Mouse (Mus musculus): ENCODE measurements around the gene Smyd3.
"Not testable (repeated sequence)": the region's sequence is repeated elsewhere in the genome, so short reads cannot be mapped to it uniquely, and the experiment has no call there.

Smyd3 gene

GRCm38 (mm10) chr1:179374987-179375386, 142.9 kb downstream of the Smyd3 start:
- DNase-seq (ENCODE audit: low spot score) = no peak

- no peak for DNase-seq (ENCODE audit: low spot score)
Observed at GRCm38 (mm10) chr1:179373911-179374310, 143.9 kb downstream of the Smyd3 start.

- no peak for DNase-seq (ENCODE audit: low spot score)
Observed at GRCm38 (mm10) chr1:179371191-179371590, 146.7 kb downstream of the Smyd3 start.

GRCm38 (mm10) chr1:179368426-179369010, 149.3 kb downstream of the Smyd3 start:
- DNase-seq (ENCODE audit: low spot score) = no peak

GRCm38 (mm10) chr1:179361481-179362466, 156.1 kb downstream of the Smyd3 start:
- DNase-seq (ENCODE audit: low spot score) = no peak

- DNase-seq (ENCODE audit: low spot score) = no peak
Observed at GRCm38 (mm10) chr1:179357111-179357510, 160.7 kb downstream of the Smyd3 start.

GRCm38 (mm10) chr1:179354250-179354649, 163.6 kb downstream of the Smyd3 start:
- no peak for DNase-seq (ENCODE audit: low spot score)

- no peak for DNase-seq (ENCODE audit: low spot score)
Observed at GRCm38 (mm10) chr1:179345318-179345925, 172.4 kb downstream of the Smyd3 start.

GRCm38 (mm10) chr1:179343426-179343825, 174.4 kb downstream of the Smyd3 start:
- no peak for DNase-seq (ENCODE audit: low spot score)

GRCm38 (mm10) chr1:179341589-179341988, 176.3 kb downstream of the Smyd3 start:
- DNase-seq (ENCODE audit: low spot score) = no peak

- no peak for DNase-seq (ENCODE audit: low spot score)
Observed at GRCm38 (mm10) chr1:179339066-179339465, 178.8 kb downstream of the Smyd3 start.

- DNase-seq (ENCODE audit: low spot score) = no peak
Observed at GRCm38 (mm10) chr1:179337529-179337928, 180.3 kb downstream of the Smyd3 start.

- no peak for DNase-seq (ENCODE audit: low spot score)
Observed at GRCm38 (mm10) chr1:179326965-179327308, 190.9 kb downstream of the Smyd3 start.

GRCm38 (mm10) chr1:179326262-179326964, 191.4 kb downstream of the Smyd3 start:
- DNase-seq (ENCODE audit: low spot score) = no peak

GRCm38 (mm10) chr1:179324271-179324670, 193.6 kb downstream of the Smyd3 start:
- DNase-seq (ENCODE audit: low spot score) = no peak

- DNase-seq (ENCODE audit: low spot score) = no peak
Observed at GRCm38 (mm10) chr1:179313618-179314017, 204.2 kb downstream of the Smyd3 start.

GRCm38 (mm10) chr1:179309487-179309886, 208.4 kb downstream of the Smyd3 start:
- DNase-seq (ENCODE audit: low spot score) = no peak

GRCm38 (mm10) chr1:179302446-179303230, 215.2 kb downstream of the Smyd3 start:
- DNase-seq (ENCODE audit: low spot score) = no peak

GRCm38 (mm10) chr1:179295626-179296025, 222.2 kb downstream of the Smyd3 start:
- no peak for DNase-seq (ENCODE audit: low spot score)

- DNase-seq (ENCODE audit: low spot score) = no peak
Observed at GRCm38 (mm10) chr1:179293772-179294353, 224.0 kb downstream of the Smyd3 start.

GRCm38 (mm10) chr1:179290181-179290580, 227.7 kb downstream of the Smyd3 start:
- DNase-seq (ENCODE audit: low spot score) = not testable (repeated sequence)

All from ovary, postnatal 14 days (tissue).